Mouse (Mus musculus): ENCODE measurements around the gene Gm20441.

GRCm38 (mm10) chr10:75764519-75765473 is 16.0 kb downstream of the Gm20441 start:
- TF ChIP-seq POLR2A (IDR thresholded peaks at IDR 0.05; ENCODE audit: insufficient read depth, low read depth, low read length) (no peak), CTCF (IDR thresholded peaks at IDR 0.05) (peak; percentile 81)
